Mouse (Mus musculus): ENCODE data around the gene Lrrc27.

Gene Lrrc27

DNA sequence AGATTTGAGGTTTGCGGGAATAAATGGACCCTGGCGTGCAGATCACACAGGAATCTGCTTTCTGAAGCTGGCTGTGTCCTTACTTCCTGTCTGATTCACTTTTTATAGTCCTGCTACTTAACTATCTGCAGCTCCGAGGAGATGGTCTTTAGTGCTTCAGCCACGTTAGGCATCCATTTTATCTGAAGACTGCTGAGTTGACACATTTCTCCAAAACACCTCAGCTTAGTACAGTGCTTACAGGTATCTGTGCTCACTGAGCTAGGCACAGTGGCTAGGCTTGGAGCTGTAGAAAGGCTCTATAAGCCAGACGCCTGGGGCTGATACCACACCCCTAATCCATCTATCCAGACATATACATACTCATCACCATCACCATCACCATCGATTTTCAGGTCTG, 52.8 kb downstream of the Lrrc27 start:
- in situ Hi-C loops (cut with MboI; ENCODE audit: unreplicated experiment in 2 of 2) = no loop called here

GRCm38 (mm10) chr7:139266431-139266830, 53.6 kb downstream of the Lrrc27 start:
- in situ Hi-C loops (cut with MboI; ENCODE audit: unreplicated experiment in 2 of 2) = no loop called here

DNA sequence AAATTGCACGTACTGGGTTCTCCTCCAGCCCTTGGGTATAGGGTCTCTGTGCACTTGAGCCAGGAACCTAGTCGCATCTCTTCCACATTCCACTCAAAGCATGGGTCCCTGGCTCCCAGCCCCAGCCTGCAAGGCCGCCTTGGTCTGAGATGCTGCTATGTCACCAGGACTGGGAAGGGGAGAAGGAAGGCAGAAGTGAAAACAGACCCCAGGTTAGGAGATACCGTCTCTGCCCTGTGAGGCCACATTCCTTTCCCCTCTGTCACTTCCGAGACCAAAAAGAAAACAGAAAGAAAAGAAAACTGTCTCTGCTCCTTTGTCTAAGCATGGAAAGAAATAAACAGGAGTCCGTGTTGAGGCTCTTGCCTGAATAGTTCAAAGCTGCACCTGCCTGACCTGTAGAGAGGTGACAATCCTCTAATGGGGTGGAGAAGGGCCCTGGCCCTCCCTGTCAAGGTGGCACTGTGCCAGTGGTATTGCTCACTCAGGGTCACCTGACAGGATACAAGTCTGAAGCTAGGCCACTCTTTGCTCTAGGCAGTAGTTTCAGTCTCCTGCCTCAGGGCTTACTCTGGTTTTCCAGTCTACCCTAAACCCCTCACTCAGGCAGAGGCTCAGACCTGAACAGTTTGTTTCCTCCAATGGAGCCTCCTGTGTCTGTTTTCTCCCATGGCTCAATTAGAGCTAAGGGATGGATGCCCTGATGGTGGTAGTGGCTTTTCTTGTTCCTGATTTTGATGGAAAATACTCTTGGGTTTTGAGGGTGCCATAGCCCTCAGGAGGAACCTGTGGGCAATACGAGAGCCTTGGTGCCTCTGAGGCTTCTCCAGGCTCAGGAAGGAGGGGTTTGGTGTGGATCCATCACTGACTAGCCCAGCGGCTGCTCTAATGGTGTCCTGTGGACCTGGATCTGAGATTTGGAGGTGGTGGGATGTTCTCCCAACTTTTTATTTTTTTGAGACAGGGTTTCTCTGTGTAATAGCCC, 54.4 kb downstream of the Lrrc27 start:
- in situ Hi-C loops (cut with MboI; ENCODE audit: unreplicated experiment in 2 of 2) = no loop called here

GRCm38 (mm10) chr7:139270738-139271137, 58.0 kb downstream of the Lrrc27 start:
- in situ Hi-C loops (cut with MboI; ENCODE audit: unreplicated experiment in 2 of 2) = no loop called here

DNA sequence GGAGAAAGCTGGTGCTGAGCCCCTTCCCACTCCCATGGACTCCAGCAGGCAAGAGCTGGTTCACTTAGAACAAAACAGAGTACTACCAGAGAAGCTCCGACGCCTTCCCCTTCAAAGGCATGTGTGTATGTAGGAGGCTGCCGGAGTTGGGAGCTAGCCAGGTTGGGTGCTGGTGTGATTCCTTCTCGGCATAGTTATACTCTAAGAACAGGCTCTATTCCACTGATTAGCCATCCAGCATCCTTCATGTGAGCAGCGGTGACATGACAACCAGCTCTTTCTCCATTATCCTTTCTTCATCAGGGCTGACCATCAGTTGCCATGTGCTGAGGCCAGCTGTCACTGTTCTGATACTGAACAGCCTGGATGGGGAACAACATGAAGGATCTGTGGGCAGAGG, 59.1 kb downstream of the Lrrc27 start:
- in situ Hi-C loops (cut with MboI; ENCODE audit: unreplicated experiment in 2 of 2) = no loop called here

DNA sequence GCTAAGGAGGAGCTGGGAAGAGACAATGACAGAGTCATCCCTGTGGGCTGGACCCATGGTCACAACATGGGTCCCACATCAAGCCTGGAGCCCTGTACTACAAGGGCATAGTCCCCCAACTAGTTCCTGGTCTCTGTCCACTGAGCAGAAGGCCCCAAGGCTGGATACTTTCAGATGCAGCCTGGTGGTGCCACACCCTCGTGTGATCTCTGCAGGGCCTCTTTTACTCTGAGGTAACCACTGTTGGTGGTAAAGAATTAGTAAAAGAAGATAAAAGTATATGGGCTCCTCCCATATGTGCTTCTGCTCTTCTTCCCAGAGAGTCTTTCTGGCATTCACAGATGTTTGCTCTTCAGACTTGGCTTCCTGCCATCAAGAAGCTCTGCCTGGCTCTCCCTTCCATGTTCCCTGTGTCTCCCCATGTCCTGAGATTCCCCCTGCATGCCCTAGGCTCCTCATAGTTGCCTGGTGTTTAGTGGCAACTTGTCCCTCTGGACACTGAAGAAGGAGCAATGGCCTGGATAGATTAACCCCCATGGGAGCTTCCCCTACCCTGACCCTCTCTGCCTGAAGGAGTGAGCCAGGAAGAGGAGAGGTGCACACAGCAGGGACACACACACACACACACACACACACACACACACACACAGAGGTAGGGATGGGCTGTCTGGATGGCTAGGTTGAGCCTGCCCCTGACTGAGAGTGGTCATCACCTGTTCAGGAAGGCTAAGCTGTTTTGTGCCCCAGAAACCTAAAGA, 60.0 kb downstream of the Lrrc27 start:
- in situ Hi-C loops (cut with MboI; ENCODE audit: unreplicated experiment in 2 of 2) = no loop called here

GRCm38 (mm10) chr7:139273397-139273719, 60.6 kb downstream of the Lrrc27 start:
- in situ Hi-C loops (cut with MboI; ENCODE audit: unreplicated experiment in 2 of 2) = no loop called here

DNA sequence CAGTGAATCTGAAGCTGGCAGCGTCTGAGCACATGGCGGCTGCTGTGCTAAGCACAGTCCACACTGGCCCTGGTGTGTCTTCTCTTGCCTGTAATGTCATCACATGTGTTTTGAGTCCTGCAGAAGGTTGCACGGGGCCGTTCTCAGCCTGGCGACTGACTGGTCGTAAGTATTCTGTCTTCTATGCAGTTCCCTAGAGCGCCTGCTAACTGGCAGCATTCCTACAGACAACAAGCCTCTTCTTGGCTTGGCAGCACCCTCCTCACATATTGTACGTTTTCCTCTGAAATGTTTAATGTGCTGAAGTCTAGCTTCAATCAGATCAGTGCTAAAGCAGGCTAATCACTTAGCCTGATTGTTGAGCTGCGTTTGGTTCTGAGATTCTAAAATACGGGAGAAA, 62.8 kb downstream of the Lrrc27 start:
- in situ Hi-C loops (cut with MboI; ENCODE audit: unreplicated experiment in 2 of 2) = no loop called here

GRCm38 (mm10) chr7:139276150-139276549, 63.4 kb downstream of the Lrrc27 start:
- in situ Hi-C loops (cut with MboI; ENCODE audit: unreplicated experiment in 2 of 2) = no loop called here

- in situ Hi-C loops (cut with MboI; ENCODE audit: unreplicated experiment in 2 of 2) = no loop called here
Measured at GRCm38 (mm10) chr7:139277536-139277935, 64.7 kb downstream of the Lrrc27 start.

- in situ Hi-C loops (cut with MboI; ENCODE audit: unreplicated experiment in 2 of 2) = no loop called here
Measured at GRCm38 (mm10) chr7:139279571-139279970, 66.8 kb downstream of the Lrrc27 start.

DNA sequence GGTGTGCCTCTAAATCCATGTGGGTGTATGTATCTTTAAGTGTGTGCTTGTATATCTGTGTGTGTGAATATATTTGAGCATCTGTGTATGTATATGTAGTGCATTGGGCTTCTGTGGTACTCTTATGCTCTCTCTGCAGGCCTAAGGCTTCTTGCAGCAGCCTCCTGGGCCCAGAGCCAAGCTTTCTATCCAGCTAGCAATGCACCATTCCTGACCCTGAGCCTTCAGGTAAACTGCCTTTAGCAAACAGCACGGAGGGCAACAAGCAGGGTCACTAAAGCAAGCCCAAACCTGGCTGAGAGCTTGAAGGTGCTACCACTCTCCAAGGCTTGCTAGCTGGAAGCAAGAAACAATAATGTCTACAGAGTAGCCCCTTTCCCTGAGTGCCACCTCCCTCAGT, 67.3 kb downstream of the Lrrc27 start:
- in situ Hi-C loops (cut with MboI; ENCODE audit: unreplicated experiment in 2 of 2) = no loop called here

- in situ Hi-C loops (cut with MboI; ENCODE audit: unreplicated experiment in 2 of 2) = no loop called here
Measured at GRCm38 (mm10) chr7:139281195-139281594, 68.4 kb downstream of the Lrrc27 start.

GRCm38 (mm10) chr7:139282037-139282436, 69.2 kb downstream of the Lrrc27 start:
- in situ Hi-C loops (cut with MboI; ENCODE audit: unreplicated experiment in 2 of 2) = no loop called here

DNA sequence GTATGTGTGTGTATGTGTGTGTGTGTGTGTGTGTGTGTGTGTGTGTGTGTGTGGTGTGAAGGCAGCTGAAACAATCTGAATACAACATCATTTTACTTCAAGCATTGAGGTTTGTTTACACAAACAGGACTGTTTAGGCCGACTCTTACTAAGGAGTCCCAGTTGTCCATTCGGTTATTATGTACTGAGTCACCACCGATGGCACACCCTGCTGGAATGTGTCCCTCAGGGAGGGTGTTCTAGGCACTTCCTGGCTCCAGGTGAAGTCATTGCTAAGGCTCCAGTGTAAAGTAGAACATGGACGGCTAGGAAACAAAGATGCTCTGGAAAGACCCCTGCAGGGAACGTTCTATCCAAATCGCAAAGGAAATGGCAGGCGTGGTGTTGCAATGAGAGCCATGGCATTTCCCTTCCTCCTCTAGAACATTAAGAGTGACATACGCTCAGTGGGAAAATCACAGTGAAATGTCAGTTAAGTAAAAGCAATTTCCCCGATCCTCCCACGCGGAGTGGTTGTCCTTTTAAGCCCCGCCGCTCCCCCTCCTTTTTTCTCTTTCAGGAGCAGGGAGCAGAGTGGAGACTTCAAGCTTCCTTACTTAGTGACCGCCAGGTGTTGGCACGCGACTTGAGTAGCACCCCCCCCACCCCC, 72.6 kb downstream of the Lrrc27 start:
- in situ Hi-C loops (cut with MboI; ENCODE audit: unreplicated experiment in 2 of 2) = no loop called here

DNA sequence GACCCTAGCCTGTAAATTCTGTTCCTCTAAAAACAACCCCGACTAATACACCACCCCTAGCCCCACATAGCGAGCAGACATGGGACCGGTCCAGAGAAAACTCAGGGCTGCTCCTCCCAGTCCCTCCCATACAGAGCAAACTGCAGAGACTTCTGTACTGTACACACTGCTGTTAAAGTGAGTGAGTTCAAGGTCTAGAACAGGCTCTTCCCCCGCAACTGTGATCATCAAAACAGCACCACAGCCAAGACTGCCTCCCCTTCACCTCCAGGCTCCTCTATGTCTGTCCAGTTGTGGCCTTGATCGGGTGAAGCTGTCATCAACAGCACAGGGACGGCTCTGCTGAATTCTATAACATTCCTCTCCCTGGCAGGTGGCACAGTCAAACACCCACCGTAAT, 75.8 kb downstream of the Lrrc27 start:
- in situ Hi-C loops (cut with MboI; ENCODE audit: unreplicated experiment in 2 of 2) = no loop called here

All from v-Abl transformed pro-B cells (cell line).